Mouse (Mus musculus) CH12.LX (cell line): ENCODE results near the gene Fpgs.

Experiments used
- CHD2 ChIP-seq: IDR thresholded peaks from 2 replicates; pipeline ENCODE4 v1.6.1; 2011; ENCODE audit warnings: low read length, improper control_type of control experiment
- CTCF ChIP-seq, 2 experiments: IDR thresholded peaks in 1 of 2; conservative IDR thresholded peaks in 1 of 2; 2 replicates each; pipeline ENCODE4 v1.5.1; 2011 to 2012; ENCODE audit warnings: low read depth in 2 of 2, low read length in 2 of 2, improper control_type of control experiment in 1 of 2, inconsistent platforms in 1 of 2, mild to moderate bottlenecking in 1 of 2, moderate library complexity in 1 of 2

- TF ChIP-seq CHD2 = no peak
- no peak for TF ChIP-seq CTCF (conservative IDR thresholded peaks at IDR 0.05 in 1 of 2, IDR thresholded peaks at IDR 0.05 in 1 of 2; ENCODE audit: low read depth in 2 of 2, low read length in 2 of 2)
Measured at GRCm38 (mm10) chr2:32640550-32641051, 63.3 kb downstream of the Fpgs start.
